Mouse (Mus musculus) myocyte (in vitro differentiated cells): ENCODE results near the gene 9330161L09Rik.

ENCODE experiments used
- E2F4 ChIP-seq: IDR thresholded peaks from one replicate; pipeline ENCODE4 v1.6.1; 2011; ENCODE audit warnings: mild to moderate bottlenecking, control low read depth, moderate library complexity; ENCODE audit not compliant: insufficient read depth
- MAX ChIP-seq: IDR thresholded peaks from one replicate; pipeline ENCODE4 v1.6.1; 2011; ENCODE audit warnings: low read depth, mild to moderate bottlenecking, control low read depth
- MYOD1 ChIP-seq, 3 experiments: IDR thresholded peaks; one replicate each; pipeline ENCODE4 v1.6.1; 2011; ENCODE audit warnings: control low read depth in 2 of 3, low read depth in 2 of 3, mild to moderate bottlenecking in 2 of 3, moderate library complexity in 1 of 3; ENCODE audit not compliant: insufficient read length in 2 of 3, control insufficient read depth in 1 of 3
- MYOG ChIP-seq, 3 experiments: IDR thresholded peaks; one replicate each; pipeline ENCODE4 v1.6.1; 2011; ENCODE audit warnings: control low read depth in 2 of 3, low read depth in 2 of 3, mild to moderate bottlenecking in 2 of 3; ENCODE audit not compliant: insufficient read length in 2 of 3, control insufficient read depth in 1 of 3, insufficient read depth in 1 of 3
- POLR2A ChIP-seq: IDR thresholded peaks from one replicate; pipeline ENCODE4 v1.6.1; 2011; ENCODE audit warnings: low read depth, mild to moderate bottlenecking, control low read depth, moderate library complexity; ENCODE audit not compliant: insufficient read length
- POLR2AphosphoS2 ChIP-seq: IDR thresholded peaks from one replicate; pipeline ENCODE4 v1.6.1; 2011; ENCODE audit warnings: low read depth, control low read depth; ENCODE audit not compliant: insufficient read length
- REST ChIP-seq: IDR thresholded peaks from one replicate; pipeline ENCODE4 v1.6.1; 2011; ENCODE audit warnings: mild to moderate bottlenecking, control low read depth, moderate library complexity; ENCODE audit not compliant: insufficient read depth, insufficient read length
- SRF ChIP-seq: IDR thresholded peaks from one replicate; pipeline ENCODE4 v1.6.1; 2011; ENCODE audit warnings: low read depth; ENCODE audit not compliant: control insufficient read depth, insufficient read length
- TCF12 ChIP-seq: IDR thresholded peaks from one replicate; pipeline ENCODE4 v1.6.1; 2011; ENCODE audit warnings: mild to moderate bottlenecking, control low read depth; ENCODE audit not compliant: poor library complexity, insufficient read depth, severe bottlenecking
- USF1 ChIP-seq: IDR thresholded peaks from one replicate; pipeline ENCODE4 v1.6.1; 2011; ENCODE audit warnings: low read depth, mild to moderate bottlenecking, control low read depth, moderate library complexity

DNA sequence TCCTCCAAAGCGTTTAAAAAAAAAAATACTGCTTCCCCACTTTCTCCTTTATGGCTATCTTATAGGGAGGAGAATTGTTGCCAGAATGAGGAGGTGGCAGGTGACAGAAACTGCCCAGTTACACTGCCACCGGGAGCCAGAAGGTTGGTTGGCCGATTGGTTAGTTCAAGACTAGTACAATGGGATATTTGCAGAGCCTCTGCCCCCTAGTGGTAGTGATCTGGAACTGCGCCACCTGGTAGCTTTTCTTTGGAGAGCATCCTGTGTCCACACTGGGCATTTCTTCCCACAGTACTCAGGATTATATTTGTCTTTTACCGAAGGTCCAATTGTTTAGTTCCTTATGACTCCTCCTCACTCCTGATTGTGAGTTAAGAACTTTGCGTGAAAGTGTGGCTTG is 35.9 kb downstream of the 9330161L09Rik start:
- TF ChIP-seq POLR2A: no peak
- TF ChIP-seq MAX: no peak
- no peak for TF ChIP-seq MYOD1 (IDR thresholded peaks at IDR 0.05; ENCODE audit: control insufficient read depth in 1 of 3, insufficient read length in 2 of 3, low read depth in 2 of 3)
- TF ChIP-seq POLR2AphosphoS2: no peak
- no peak for TF ChIP-seq REST
- TF ChIP-seq TCF12: no peak
- TF ChIP-seq SRF: no peak
- TF ChIP-seq E2F4: no peak
- TF ChIP-seq USF1: no peak
- no peak for TF ChIP-seq MYOG (IDR thresholded peaks at IDR 0.05; ENCODE audit: control insufficient read depth in 1 of 3, insufficient read depth in 1 of 3, insufficient read length in 2 of 3, low read depth in 2 of 3)
